Comparison of ENCODE assay signal across 18 mouse cellular contexts in the genomic region with DNA sequence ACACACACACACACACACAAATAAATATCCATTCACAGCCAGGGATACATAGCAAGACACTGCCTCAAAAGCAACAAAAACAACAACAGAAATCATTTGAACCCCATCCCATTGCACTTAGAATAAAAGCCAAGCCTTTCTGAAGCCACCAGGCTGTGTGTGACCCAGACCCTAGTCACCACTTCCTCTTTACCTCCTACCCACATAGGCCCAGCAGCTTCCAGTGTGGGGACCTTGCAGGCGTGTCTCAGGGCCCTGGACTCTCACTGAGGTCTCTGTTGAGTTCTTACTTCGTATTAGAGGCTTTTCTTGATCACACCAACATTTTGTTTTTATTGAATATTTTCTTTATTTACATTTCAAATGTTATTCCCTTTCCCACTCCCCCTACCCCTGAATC. TPM values are rescaled to one million over a fixed set of nuclear protein-coding genes. Genes with fewer than 3 reads are reported as not detected.
DNase-seq lines count a peak whose midpoint lies in the region; TF ChIP-seq lines count a peak whose summit lies in the region.
"Had no signal": no experiment of that assay in that cellular context is flagged by ENCODE, and none has a peak within 500 bp of the region (broad histone marks: within the 10 kb centered on the region; RNA-seq: fewer than 3 reads in every experiment).

No protein-coding gene starts in this region.

- TF ChIP-seq POLR2A in MEL (IDR thresholded peaks at IDR 0.05; ENCODE audit: control insufficient read depth in 1 of 2, insufficient read depth in 1 of 2, low read depth in 1 of 2, low read length in 2 of 2, poor library complexity in 1 of 2): no peak

- H3K27ac ChIP-seq in MEL (ENCODE audit: control insufficient read depth, low read depth, low read length): no peak overlapping the region
- H3K27ac ChIP-seq: embryonic facial prominence, embryonic 15.5 days; forebrain, embryonic 15.5 days; heart, embryonic 13.5 days; hindbrain, embryonic 15.5 days; limb, embryonic 12.5 days; neural tube, embryonic 13.5 days; stomach, embryonic 15.5 days had no signal

- H3K9me3 ChIP-seq in MEL (replicated peaks; ENCODE audit: insufficient read depth, low read length): no peaks in the 10 kb centered on the region
- H3K9me3 ChIP-seq: embryonic facial prominence, embryonic 15.5 days; forebrain, embryonic 15.5 days; hindbrain, embryonic 15.5 days; limb, embryonic 12.5 days; neural tube, embryonic 13.5 days; stomach, embryonic 15.5 days had no signal

- peak in 1 of 2 experiments; percentile 33; a peak in 1 of 4 replicates for TF ChIP-seq EP300 in MEL (IDR thresholded peaks at IDR 0.05; ENCODE audit: low read depth in 1 of 2, low read length in 2 of 2)

- TF ChIP-seq CTCF in MEL (IDR thresholded peaks at IDR 0.05 in 2 of 3, conservative IDR thresholded peaks at IDR 0.05 in 1 of 3; ENCODE audit: control insufficient read depth in 1 of 3, insufficient read depth in 1 of 3, low read depth in 2 of 3, low read length in 3 of 3, poor library complexity in 1 of 3, severe bottlenecking in 1 of 3): no peak

- peaks cover 4 to 11% of the 10 kb centered on the region in 2 experiments; a peak in 3 of 4 replicates for H3K4me1 ChIP-seq in MEL (ENCODE audit: control insufficient read depth in 1 of 2, insufficient read depth in 2 of 2, low read length in 2 of 2)
- H3K4me1 ChIP-seq: embryonic facial prominence, embryonic 15.5 days; forebrain, embryonic 15.5 days; hindbrain, embryonic 15.5 days; limb, embryonic 12.5 days; neural tube, embryonic 13.5 days; stomach, embryonic 15.5 days had no signal

- TF ChIP-seq RAD21 in MEL (IDR thresholded peaks at IDR 0.05; ENCODE audit: low read depth, low read length): no peak

- peak; percentile 33 for DNase-seq in CD4-positive helper T cell, adult 2 months (ENCODE audit: low read depth, low spot score)
- DNase-seq in MEL (ENCODE audit: low read depth, low spot score): peak; percentile 78
- peak; percentile 33 to 39 for DNase-seq in lung, postnatal 4 days
- DNase-seq in splenic B cell, adult 2 months (ENCODE audit: low read depth, low spot score): peak; percentile 75
- DNase-seq in left cerebral cortex, adult 11 months (ENCODE audit: low spot score): no peak
- DNase-seq in frontal cortex, postnatal 10 days (ENCODE audit: low spot score in 2 of 2): no peak
- DNase-seq in retina, embryonic 14.5 days (ENCODE audit: low spot score): no peak
- no peak for DNase-seq in frontal cortex, postnatal 36 days (ENCODE audit: low spot score in 2 of 2)
- DNase-seq: adrenal gland, adult 2 months; cerebellum, postnatal 25 days; gastrocnemius, postnatal 14 days had no signal

- H3K9ac ChIP-seq in MEL (ENCODE audit: control insufficient read depth, low read depth, low read length, poor library complexity, severe bottlenecking): no peak overlapping the region
- H3K9ac ChIP-seq: embryonic facial prominence, embryonic 15.5 days; forebrain, embryonic 15.5 days; heart, embryonic 13.5 days; hindbrain, embryonic 15.5 days; limb, embryonic 12.5 days; neural tube, embryonic 13.5 days; stomach, embryonic 15.5 days had no signal

- H3K27me3 ChIP-seq in MEL (ENCODE audit: control insufficient read depth in 1 of 2, insufficient read depth in 2 of 2, low read length in 2 of 2): no peaks in the 10 kb centered on the region
- no peaks in the 10 kb centered on the region for H3K27me3 ChIP-seq in splenic B cell, adult 2 months (ENCODE audit: control insufficient read depth, insufficient read depth, low read length, poor library complexity, severe bottlenecking)
- H3K27me3 ChIP-seq: embryonic facial prominence, embryonic 15.5 days; forebrain, embryonic 15.5 days; heart, embryonic 13.5 days; hindbrain, embryonic 15.5 days; limb, embryonic 12.5 days; neural tube, embryonic 13.5 days; stomach, embryonic 15.5 days had no signal

- peaks cover 0 to 3% of the 10 kb centered on the region in 2 experiments; a peak in 1 of 4 replicates for H3K36me3 ChIP-seq in MEL (ENCODE audit: control insufficient read depth in 1 of 2, insufficient read depth in 2 of 2, low read length in 2 of 2)
- no peaks in the 10 kb centered on the region for H3K36me3 ChIP-seq in splenic B cell, adult 2 months (ENCODE audit: control insufficient read depth, insufficient read depth, low read length, poor library complexity, severe bottlenecking)
- H3K36me3 ChIP-seq: embryonic facial prominence, embryonic 15.5 days; forebrain, embryonic 15.5 days; heart, embryonic 13.5 days; hindbrain, embryonic 15.5 days; limb, embryonic 12.5 days; neural tube, embryonic 13.5 days; stomach, embryonic 15.5 days had no signal

- no peak overlapping the region for H3K4me3 ChIP-seq in MEL (ENCODE audit: control insufficient read depth in 1 of 2, insufficient read depth in 1 of 2, low read depth in 2 of 2, low read length in 2 of 2)
- H3K4me3 ChIP-seq: embryonic facial prominence, embryonic 15.5 days; forebrain, embryonic 15.5 days; heart, embryonic 13.5 days; hindbrain, embryonic 15.5 days; limb, embryonic 12.5 days; neural tube, embryonic 13.5 days; stomach, embryonic 15.5 days had no signal

- no peaks in the 10 kb centered on the region for H3K79me2 ChIP-seq in MEL (ENCODE audit: control insufficient read depth, insufficient read depth, low read length, poor library complexity)

TF ChIP-seq in MEL, 35 proteins besides CTCF, POLR2A, EP300 and RAD21:
- 0 out of 2 replicates have a peak, but pooled peaks have one; percentile 21 for TF ChIP-seq TBP (IDR thresholded peaks at IDR 0.05; ENCODE audit: low read depth, low read length)
- no peak for TF ChIP-seq POLR2AphosphoS2 (IDR thresholded peaks at IDR 0.05; ENCODE audit: low read length)
- TF ChIP-seq MAFK (IDR thresholded peaks at IDR 0.05; ENCODE audit: borderline replicate concordance, low read depth, low read length): no peak
- no peak for TF ChIP-seq KAT2A (conservative IDR thresholded peaks at IDR 0.05; ENCODE audit: low read depth, low read length)
- no peak for TF ChIP-seq NRF1 (IDR thresholded peaks at IDR 0.05; ENCODE audit: insufficient read depth, low read depth, low read length, poor library complexity, severe bottlenecking)

RNA-seq across cellular contexts. Expression of a gene that starts 10.2 kb away (rescaled TPM):
- total RNA-seq in MEL (2012; rRNA removed): 25.1 and 28.8 TPM in 2 replicates
- 10 to 100 TPM in 1 of 2 experiments, not detected in 1; 58.2 TPM for polyA plus RNA-seq in MEL (2012; ENCODE audit: insufficient read depth in 1 of 2, insufficient read length in 2 of 2, low read depth in 1 of 2, low replicate concordance in 2 of 2, missing spikeins in 1 of 2)

Comparison
In these comparisons a context has a peak if more than half of its experiments do, and no peak if none do; other contexts are left out.
1. DNase-seq: peak in CD4-positive helper T cell, adult 2 months (single experiment), MEL (single experiment), lung, postnatal 4 days (2 of 2) and splenic B cell, adult 2 months (single experiment); none in left cerebral cortex, adult 11 months (single experiment), frontal cortex, postnatal 10 days (0 of 2), retina, embryonic 14.5 days (single experiment) and frontal cortex, postnatal 36 days (0 of 2).